Mouse (Mus musculus) lung, postnatal 0 days (tissue): Measurements from ENCODE around the gene H2-DMb2.

Experiments used
- CTCF ChIP-seq: IDR thresholded peaks from 2 replicates; pipeline ENCODE4 v1.5.1; 2016; ENCODE audit warnings: antibody characterized with exemption, mild to moderate bottlenecking
- EP300 ChIP-seq: IDR thresholded peaks from 2 replicates; pipeline ENCODE4 v1.6.1; 2016; ENCODE audit warnings: antibody characterized with exemption, mild to moderate bottlenecking, control low read depth

- TF ChIP-seq CTCF (no peak), EP300 (no peak)
Observed at GRCm38 (mm10) chr17:34141448-34141847, 1.7 kb upstream of the H2-DMb2 start.
